Mouse (Mus musculus): Measurements from ENCODE around the gene Car6. TPM values are rescaled to one million over a fixed set of nuclear protein-coding genes. Genes with fewer than 3 reads are reported as not detected.

Car6 gene
- 0.12 TPM in 1 of 2 replicates, not detected in the other for polyA plus RNA-seq (2016; fragmentation: Nextera tagmentation; extraction: Ambion mirVana)

DNA sequence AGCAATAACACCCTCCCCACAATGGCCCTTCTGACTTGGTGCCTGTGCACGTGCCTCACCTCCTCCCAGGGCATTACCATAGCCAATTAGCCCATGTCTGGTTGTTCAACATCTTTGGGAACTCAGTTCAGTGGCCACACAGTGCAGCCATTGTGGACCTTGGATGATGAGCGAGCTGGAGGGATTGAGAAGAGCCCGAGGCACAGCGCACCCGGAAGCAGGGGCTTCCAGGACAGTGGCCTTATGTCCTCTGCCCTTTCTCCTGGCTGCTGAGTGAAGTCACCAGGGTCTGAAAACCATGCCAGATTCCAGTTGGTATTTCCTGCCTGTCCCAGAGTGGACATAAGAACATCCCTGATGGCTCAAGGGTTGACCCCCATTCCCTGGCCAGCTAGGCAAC, at the start of gene Car6:
Gene Car6 (minus strand): TSS at position 101 of the 400 bp plus-strand sequence.
- H3K27ac ChIP-seq (replicated peaks), result no peak within 1 kb of the TSS
- no peaks in the 10 kb centered on the region for H3K27me3 ChIP-seq (ENCODE audit: low read depth, poor library complexity, severe bottlenecking)
- 72% methylated on average over 5 of the region's 5 CpGs for WGBS
- peaks cover 8% of the 10 kb centered on the region for H3K4me1 ChIP-seq
- no peaks in the 10 kb centered on the region for H3K36me3 ChIP-seq
- no peak for DNase-seq (ENCODE audit: low spot score)
- no peak within 1 kb of the TSS for H3K4me3 ChIP-seq
- no peaks in the 10 kb centered on the region for H3K9me3 ChIP-seq (replicated peaks)

DNA sequence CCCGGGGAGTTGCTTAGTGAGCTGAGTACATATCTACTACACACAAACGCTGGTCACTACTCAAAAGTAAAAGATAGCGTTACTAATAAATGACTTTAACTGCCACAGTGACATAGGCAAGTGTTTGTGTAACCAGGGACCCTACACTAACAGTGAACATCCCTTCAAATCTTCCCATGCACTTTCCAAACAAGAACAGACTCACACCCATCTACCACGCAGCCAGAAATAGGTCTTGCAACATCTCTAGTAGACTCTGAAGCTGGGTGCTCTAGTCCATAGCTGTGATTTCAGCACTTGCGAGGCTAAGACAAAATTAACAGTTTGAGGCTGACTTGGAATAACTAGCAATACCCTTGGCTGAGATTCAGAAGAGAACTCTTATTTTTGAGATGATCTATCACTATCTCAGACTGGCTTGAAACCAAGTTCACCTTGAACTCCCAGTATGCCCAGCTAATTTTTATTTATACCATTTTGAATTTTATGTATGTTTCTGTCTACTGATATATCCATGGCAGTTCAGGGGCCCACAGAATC, 48.7 kb upstream of the Car6 start:
- Histone ChIP-seq H3K27me3 (ENCODE audit: low read depth, poor library complexity, severe bottlenecking) (no peaks in the 10 kb centered on the region), H3K4me1 (peaks cover 8% of the 10 kb centered on the region; the same call in 1 of the 2 replicates), H3K27ac (replicated peaks) (no peak overlapping the region), H3K9me3 (replicated peaks) (no peaks in the 10 kb centered on the region), H3K4me3 (no peak overlapping the region), H3K36me3 (peaks cover 89% of the 10 kb centered on the region)
- 86% methylated on average over 5 of the region's 5 CpGs for WGBS
- DNase-seq (ENCODE audit: low spot score), result no peak

DNA sequence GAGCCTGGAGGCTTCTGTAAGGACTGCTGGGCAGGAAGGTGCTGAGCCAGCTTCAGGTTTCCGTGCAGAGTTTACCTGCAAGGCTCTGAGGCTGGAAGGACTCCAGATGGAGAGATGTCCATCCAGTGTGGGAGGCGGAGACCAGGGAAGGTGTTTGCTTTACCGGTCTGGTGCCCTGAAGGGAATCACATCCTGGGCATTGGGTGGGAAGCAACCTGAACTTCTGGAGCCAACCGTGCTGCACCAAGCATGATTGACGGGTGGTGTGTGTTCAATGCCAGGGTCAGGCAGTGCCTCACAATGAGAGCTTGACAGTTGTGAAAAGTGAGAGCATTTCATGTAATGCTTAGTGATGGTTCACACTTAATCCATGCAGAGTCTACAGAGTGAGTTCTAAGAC, 47.8 kb upstream of the Car6 start:
- no peak for DNase-seq (ENCODE audit: low spot score)
- Histone ChIP-seq H3K4me3 (no peak overlapping the region), H3K9me3 (replicated peaks) (no peaks in the 10 kb centered on the region), H3K27ac (replicated peaks) (no peak overlapping the region), H3K27me3 (ENCODE audit: low read depth, poor library complexity, severe bottlenecking) (no peaks in the 10 kb centered on the region), H3K4me1 (peaks cover 8% of the 10 kb centered on the region; the same call in 1 of the 2 replicates), H3K36me3 (peaks cover 91% of the 10 kb centered on the region)
- WGBS, result 86% methylated on average over 5 of the region's 5 CpGs

DNA sequence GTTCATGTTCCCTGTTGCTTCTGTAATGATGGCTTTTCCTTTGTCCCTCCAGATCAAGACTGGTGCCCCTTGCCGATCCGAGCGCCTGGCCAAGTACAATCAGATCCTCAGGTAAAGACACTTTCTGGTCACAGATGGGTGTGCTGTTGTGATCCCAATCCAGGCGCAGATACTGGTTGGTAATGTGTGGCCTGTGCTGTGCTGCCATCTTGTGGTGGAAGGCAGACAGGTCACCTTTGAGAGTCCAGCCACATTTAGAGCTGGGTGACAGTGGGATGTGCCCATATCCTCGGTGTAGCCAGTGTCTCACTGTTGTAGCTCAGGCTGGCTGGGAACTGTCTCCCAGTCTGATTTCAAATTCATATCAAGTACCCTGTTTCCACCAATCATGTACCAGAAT, 46.9 kb upstream of the Car6 start:
- H3K36me3 ChIP-seq, result peaks cover 98% of the 10 kb centered on the region
- no peak overlapping the region for H3K4me3 ChIP-seq
- H3K4me1 ChIP-seq, result peaks cover 8% of the 10 kb centered on the region; the same call in 1 of the 2 replicates
- WGBS, result 72% methylated on average over 5 of the region's 5 CpGs
- H3K27ac ChIP-seq (replicated peaks), result no peak overlapping the region
- peak; percentile 67 for DNase-seq (ENCODE audit: low spot score)
- no peaks in the 10 kb centered on the region for H3K27me3 ChIP-seq (ENCODE audit: low read depth, poor library complexity, severe bottlenecking)
- H3K9me3 ChIP-seq (replicated peaks), result no peaks in the 10 kb centered on the region

DNA sequence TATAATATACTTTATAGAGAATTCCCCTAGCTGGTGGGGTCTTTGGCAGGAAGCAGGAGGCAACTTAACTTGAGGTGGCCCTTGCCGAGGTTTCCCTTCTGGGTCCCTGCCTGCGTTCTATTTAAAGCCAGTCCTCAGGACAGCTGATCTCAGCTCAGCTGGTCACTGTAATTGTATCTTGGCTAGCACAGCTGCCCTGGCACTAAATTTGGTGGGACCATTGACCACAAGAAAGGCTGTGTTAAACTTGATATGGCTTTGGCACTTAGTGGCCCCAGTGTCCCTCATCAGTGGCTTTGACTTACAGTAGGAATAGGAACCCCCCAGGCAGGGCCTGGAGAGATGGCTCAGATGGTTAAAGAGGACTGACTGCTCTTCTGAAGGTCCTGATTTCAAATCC, 44.7 kb upstream of the Car6 start:
- H3K9me3 ChIP-seq (replicated peaks), result no peaks in the 10 kb centered on the region
- peaks cover 23% of the 10 kb centered on the region for H3K4me1 ChIP-seq
- DNase-seq (ENCODE audit: low spot score), result no peak
- no peaks in the 10 kb centered on the region for H3K27me3 ChIP-seq (ENCODE audit: low read depth, poor library complexity, severe bottlenecking)
- 83% methylated on average over 2 of the region's 2 CpGs for WGBS
- H3K27ac ChIP-seq (replicated peaks), result no peak overlapping the region
- no peak overlapping the region for H3K4me3 ChIP-seq
- H3K36me3 ChIP-seq, result peaks cover 99% of the 10 kb centered on the region

DNA sequence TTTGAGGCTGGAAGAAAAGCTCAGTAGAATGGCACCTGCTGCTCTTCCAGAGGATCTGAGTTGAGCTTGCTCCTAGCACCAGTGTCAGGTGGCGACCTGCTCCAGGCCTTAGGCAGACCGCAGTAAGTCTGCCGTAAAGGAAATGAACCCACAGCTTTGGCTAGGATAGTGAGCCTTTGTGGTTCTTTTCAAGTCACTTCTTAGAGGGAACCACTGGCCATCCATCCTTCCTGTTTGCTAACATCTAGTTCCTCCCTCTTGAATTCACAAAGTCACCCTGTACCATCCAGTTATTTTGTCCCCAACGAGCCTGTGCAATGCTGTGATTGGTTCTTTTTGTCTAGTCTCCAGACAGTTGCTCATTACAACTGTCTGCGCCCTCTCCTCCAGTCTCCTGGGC, 41.6 kb upstream of the Car6 start:
- 87% methylated on average over 5 of the region's 5 CpGs for WGBS
- DNase-seq (ENCODE audit: low spot score), result no peak
- H3K36me3 ChIP-seq, result peaks cover 90% of the 10 kb centered on the region

DNA sequence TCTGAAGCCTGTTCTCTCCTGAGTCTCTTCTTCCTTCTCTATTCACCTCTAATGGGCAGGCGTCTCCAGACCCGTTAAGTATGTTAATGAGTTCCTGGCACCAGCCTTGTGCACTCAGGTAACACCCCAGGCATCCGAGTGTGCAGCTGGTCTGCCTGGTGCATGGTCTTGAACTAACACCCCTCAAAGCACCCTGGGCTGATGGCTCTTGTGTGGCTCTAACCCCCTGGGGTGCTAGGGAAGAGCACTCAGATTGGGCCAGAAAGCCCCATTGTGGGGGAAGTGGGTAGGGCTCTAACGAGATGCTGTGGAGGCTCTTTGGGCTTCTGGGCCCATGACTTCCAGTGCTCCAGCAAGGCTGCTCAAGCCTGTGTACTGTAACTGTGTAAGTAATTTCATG, 40.6 kb upstream of the Car6 start:
- Histone ChIP-seq H3K36me3 (peaks cover 80% of the 10 kb centered on the region), H3K27me3 (ENCODE audit: low read depth, poor library complexity, severe bottlenecking) (no peaks in the 10 kb centered on the region), H3K27ac (replicated peaks) (no peak overlapping the region), H3K4me1 (peaks cover 47% of the 10 kb centered on the region), H3K9me3 (replicated peaks) (no peaks in the 10 kb centered on the region), H3K4me3 (0 out of 2 replicates have a peak overlapping the region, but pooled peaks have one; percentile 9)
- no peak for DNase-seq (ENCODE audit: low spot score)
- 76% methylated on average over 4 of the region's 4 CpGs for WGBS

More for the DNA sequence above, 41.6 kb upstream of the Car6 start:
- H3K4me3 ChIP-seq, result no peak overlapping the region
- no peaks in the 10 kb centered on the region for H3K9me3 ChIP-seq (replicated peaks)
- no peak overlapping the region for H3K27ac ChIP-seq (replicated peaks)
- H3K4me1 ChIP-seq, result peaks cover 45% of the 10 kb centered on the region
- H3K27me3 ChIP-seq (ENCODE audit: low read depth, poor library complexity, severe bottlenecking), result no peaks in the 10 kb centered on the region

DNA sequence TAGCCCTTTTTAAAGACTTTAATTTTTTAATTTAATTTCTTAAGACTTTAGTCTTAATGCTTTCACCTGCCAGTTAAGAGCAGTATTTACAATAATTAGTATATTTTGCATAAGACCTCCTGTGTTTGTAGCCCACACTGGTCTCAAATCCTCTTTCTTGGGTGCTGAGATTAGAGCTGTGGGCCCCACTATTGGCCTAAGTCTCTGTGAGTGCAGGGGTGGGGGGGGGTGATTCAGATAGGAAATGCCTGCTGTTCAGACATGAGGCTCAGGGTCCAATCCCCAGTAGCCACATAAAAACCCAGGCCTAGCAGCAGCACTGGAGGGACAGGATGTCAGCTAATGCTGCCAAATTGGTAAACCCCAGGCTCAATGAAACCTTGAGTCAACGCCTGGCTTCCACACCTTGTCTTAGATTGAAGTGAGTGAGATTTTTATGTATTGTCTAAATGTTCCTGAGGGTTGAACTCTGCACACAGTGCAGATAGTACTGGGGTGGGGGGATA, 39.3 kb upstream of the Car6 start:
- Histone ChIP-seq H3K27me3 (ENCODE audit: low read depth, poor library complexity, severe bottlenecking) (no peaks in the 10 kb centered on the region), H3K4me1 (peaks cover 57% of the 10 kb centered on the region), H3K27ac (replicated peaks) (no peak overlapping the region), H3K4me3 (peak overlapping the region; percentile 95), H3K9me3 (replicated peaks) (no peaks in the 10 kb centered on the region), H3K36me3 (peaks cover 67% of the 10 kb centered on the region)
- WGBS, result 88% methylated on average over 1 of the region's 1 CpGs
- no peak for DNase-seq (ENCODE audit: low spot score)

DNA sequence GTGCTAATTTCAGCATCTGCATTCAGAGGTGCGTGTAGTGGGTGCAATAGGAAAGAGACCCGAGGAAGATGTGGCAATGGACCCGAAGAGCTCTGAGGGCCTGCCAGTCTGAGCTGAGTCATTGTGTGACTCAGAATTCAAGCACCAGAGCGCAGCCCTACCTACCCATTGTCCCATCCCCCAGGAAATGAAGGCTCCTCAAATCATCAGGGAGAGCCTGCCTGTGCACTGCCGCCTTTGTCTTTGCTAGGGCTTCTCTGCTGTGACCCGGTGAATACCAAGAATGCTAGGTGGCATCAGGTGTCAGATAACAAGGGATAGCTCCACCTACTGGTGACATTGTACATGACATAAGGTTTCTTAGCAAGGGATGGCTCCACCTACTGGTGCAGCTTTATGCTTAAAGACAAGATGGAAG, 38.8 kb upstream of the Car6 start:
- 6% methylated on average over 6 of the region's 6 CpGs for WGBS
- Histone ChIP-seq H3K9me3 (replicated peaks) (no peaks in the 10 kb centered on the region), H3K27me3 (ENCODE audit: low read depth, poor library complexity, severe bottlenecking) (no peaks in the 10 kb centered on the region), H3K4me1 (peaks cover 62% of the 10 kb centered on the region), H3K36me3 (peaks cover 62% of the 10 kb centered on the region), H3K4me3 (peak overlapping the region; percentile 95), H3K27ac (replicated peaks) (peak overlapping the region; percentile 99)
- peak; percentile 81 for DNase-seq (ENCODE audit: low spot score)

DNA sequence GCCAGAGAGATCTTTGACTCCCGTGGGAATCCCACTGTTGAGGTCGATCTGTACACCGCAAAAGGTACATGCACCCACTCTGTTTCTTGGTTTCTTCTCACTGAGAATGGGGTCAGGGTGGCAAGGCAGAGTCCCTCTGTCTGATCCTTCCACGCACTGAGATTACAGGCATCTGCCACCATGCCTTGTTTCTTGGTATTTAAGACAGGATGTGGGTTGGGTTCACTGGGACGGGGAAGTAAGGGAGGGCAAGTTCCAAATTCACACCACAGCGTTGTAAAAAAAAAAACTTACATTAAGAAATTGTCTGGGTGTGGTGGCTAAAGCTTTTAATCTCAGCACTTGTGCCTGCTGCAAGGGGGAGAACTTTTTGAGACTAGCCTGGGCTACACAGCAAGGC, 38.4 kb upstream of the Car6 start:
- Histone ChIP-seq H3K27ac (replicated peaks) (peak overlapping the region; percentile 99), H3K4me3 (peak overlapping the region; percentile 95), H3K9me3 (replicated peaks) (no peaks in the 10 kb centered on the region), H3K4me1 (peaks cover 67% of the 10 kb centered on the region), H3K27me3 (ENCODE audit: low read depth, poor library complexity, severe bottlenecking) (no peaks in the 10 kb centered on the region), H3K36me3 (peaks cover 58% of the 10 kb centered on the region)
- no peak for DNase-seq (ENCODE audit: low spot score)
- 40% methylated on average over 6 of the region's 6 CpGs for WGBS

DNA sequence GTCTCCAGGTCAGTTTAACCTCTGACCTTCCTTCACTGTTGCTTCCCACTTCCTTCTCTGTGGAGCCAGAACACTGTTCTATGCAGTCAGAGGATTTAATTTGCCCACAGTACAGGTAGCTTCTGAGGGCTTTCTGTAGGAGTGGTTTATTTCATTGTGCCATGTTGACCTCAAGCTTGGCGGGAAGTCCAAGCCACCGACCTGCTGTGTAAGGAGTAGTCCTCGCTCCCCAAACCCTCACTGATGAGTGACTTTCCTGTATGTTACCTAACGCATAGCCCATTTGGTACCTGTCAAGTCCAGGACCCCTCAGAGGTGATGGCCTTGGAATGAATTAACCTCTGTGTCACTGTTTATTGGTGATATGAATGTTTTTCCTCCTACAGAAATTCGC, 38.0 kb upstream of the Car6 start:
- Histone ChIP-seq H3K27ac (replicated peaks) (peak overlapping the region; percentile 99), H3K9me3 (replicated peaks) (no peaks in the 10 kb centered on the region), H3K4me1 (peaks cover 71% of the 10 kb centered on the region), H3K36me3 (peaks cover 53% of the 10 kb centered on the region), H3K4me3 (peak overlapping the region; percentile 95), H3K27me3 (ENCODE audit: low read depth, poor library complexity, severe bottlenecking) (no peaks in the 10 kb centered on the region)
- no peak for DNase-seq (ENCODE audit: low spot score)
- 23% methylated on average over 5 of the region's 5 CpGs for WGBS

DNA sequence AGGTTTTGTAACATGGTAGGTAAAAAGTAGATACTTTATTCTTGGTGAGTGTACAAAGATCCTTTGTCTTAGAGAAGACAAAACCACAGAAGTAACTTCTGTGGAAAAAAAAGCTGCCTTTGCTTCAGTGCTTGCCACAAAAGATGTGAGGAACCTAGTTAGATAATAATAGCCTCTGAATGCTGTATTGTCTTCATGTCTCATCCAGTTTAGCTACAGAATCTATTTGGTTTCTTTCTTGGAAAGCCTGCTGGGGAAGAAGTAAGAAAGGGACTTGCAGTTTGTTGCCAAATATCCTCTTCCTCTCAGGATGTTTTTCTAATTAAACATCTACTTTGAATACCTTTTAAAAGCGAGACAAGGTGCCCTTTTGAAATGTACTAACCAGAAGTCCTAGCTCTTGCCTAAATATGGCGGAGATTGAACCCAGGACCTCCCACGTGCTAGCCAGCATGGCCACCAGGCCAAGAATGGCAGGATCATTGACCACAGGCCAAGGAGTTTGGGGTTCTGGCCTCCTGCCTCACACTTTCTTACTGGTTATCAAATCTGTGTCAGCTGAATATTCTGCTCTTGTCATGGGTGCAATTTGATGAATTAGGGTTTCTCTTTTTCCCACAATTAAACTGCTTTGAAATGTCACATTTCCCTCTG, 37.4 kb upstream of the Car6 start:
- H3K27ac ChIP-seq (replicated peaks), result peak overlapping the region; percentile 99
- no peaks in the 10 kb centered on the region for H3K27me3 ChIP-seq (ENCODE audit: low read depth, poor library complexity, severe bottlenecking)
- no peak for DNase-seq (ENCODE audit: low spot score)
- peaks cover 71% of the 10 kb centered on the region for H3K4me1 ChIP-seq
- H3K36me3 ChIP-seq, result peaks cover 48% of the 10 kb centered on the region
- no peaks in the 10 kb centered on the region for H3K9me3 ChIP-seq (replicated peaks)
- under 1% methylated on average over 3 of the region's 3 CpGs for WGBS
- H3K4me3 ChIP-seq, result peak overlapping the region; percentile 95

DNA sequence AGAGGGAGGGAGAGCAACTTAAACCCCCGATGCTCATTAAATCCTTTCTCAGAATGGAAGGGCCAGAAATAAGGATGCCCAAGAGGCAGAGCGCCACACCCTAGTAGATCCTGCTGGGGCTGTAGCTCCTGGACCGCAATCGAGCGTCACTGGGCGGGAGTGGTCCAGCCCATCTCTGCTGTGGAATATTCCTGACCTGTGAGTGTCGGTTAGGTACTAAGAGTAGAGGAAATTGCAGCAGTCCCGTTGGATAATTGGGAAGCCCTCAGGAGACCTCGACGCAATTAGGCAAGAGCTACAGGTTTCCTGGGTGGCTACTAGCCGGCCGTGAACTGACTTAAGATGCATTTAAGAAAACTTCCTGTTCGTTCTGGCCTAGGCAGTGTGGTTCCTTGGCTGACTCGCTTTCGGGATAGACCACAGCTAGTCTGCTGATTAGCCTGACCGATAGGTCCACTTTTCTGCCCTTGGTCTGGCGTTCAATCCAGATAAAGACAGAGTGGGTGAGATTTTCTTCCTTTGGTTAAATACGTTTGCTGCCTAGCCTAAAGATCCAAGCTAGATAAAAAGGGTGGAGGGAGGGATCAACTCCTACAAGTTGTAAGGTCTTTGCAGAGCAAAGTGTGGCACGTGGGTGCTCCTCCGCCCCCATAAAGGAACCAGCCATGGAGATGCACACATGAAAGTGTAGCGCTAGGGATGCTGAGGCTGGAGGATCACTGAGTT, 36.7 kb upstream of the Car6 start:
- Histone ChIP-seq H3K27me3 (ENCODE audit: low read depth, poor library complexity, severe bottlenecking) (no peaks in the 10 kb centered on the region; the same call in 1 of the 2 replicates), H3K27ac (replicated peaks) (peak overlapping the region; percentile 99), H3K36me3 (peaks cover 40% of the 10 kb centered on the region), H3K4me3 (peak overlapping the region; percentile 95), H3K9me3 (replicated peaks) (no peaks in the 10 kb centered on the region), H3K4me1 (peaks cover 71% of the 10 kb centered on the region)
- 0% methylated on average over 21 of the region's 21 CpGs for WGBS
- peak; percentile 48 for DNase-seq (ENCODE audit: low spot score)

All from midbrain, embryonic 10.5 days (tissue).